Mouse (Mus musculus) liver, embryonic 11.5 days (tissue): Measurements from ENCODE around the gene Cabp2. TPM values are rescaled to one million over a fixed set of nuclear protein-coding genes. Genes with fewer than 3 reads are reported as not detected.
A peak's percentile ranks its signal among the peaks of the same experiment; 100 is the strongest.

Experiments used
- ATAC-seq: fragments of 200-750 bp; cut with Nextera tagmentation; replicated peaks from 2 replicates; pipeline ENCODE4 v1.8.0; 2017; ENCODE audit warnings: moderate number of reproducible peaks, mild to moderate bottlenecking, moderate TSS enrichment, moderate library complexity; ENCODE audit not compliant: low FRiP score
- DNase-seq: peaks from one replicate; pipeline ENCODE4 v3.0.0-alpha.2; 2017; ENCODE audit warnings: low spot score
- H3K27ac ChIP-seq: fragments of 300-500 bp; sonication (generic); 2 replicates; pipeline ENCODE4 v1.5.1; 2014; ENCODE audit warnings: mild to moderate bottlenecking, low read depth, low read length, control low read depth
- H3K27me3 ChIP-seq: fragments of 300-500 bp; sonication (generic); replicated peaks from 2 replicates; pipeline ENCODE4 v1.6.1; 2014; ENCODE audit warnings: low read length, mixed read lengths; ENCODE audit not compliant: control insufficient read depth, insufficient read depth
- H3K36me3 ChIP-seq: fragments of 300-500 bp; sonication (generic); 2 replicates; pipeline ENCODE4 v1.6.1; 2014; ENCODE audit warnings: mild to moderate bottlenecking, low read length, moderate library complexity, mixed read lengths; ENCODE audit not compliant: control insufficient read depth, insufficient read depth
- H3K4me1 ChIP-seq: fragments of 300-500 bp; sonication (generic); replicated peaks from 2 replicates; pipeline ENCODE4 v1.6.1; 2014; ENCODE audit warnings: low read length, mixed read lengths; ENCODE audit not compliant: control insufficient read depth, insufficient read depth
- H3K4me2 ChIP-seq: fragments of 300-500 bp; sonication (generic); 2 replicates; pipeline ENCODE4 v1.6.1; 2014; ENCODE audit warnings: mild to moderate bottlenecking, control low read depth, moderate library complexity
- H3K4me3 ChIP-seq: fragments of 300-500 bp; sonication (generic); 2 replicates; pipeline ENCODE4 v1.5.1; 2014; ENCODE audit warnings: low read depth, low read length, control low read depth
- H3K9ac ChIP-seq: fragments of 300-500 bp; sonication (generic); 2 replicates; pipeline ENCODE4 v1.6.1; 2014; ENCODE audit warnings: low read depth, low read length, control low read depth
- H3K9me3 ChIP-seq: fragments of 300-500 bp; sonication (generic); 2 replicates; pipeline ENCODE4 v1.6.1; 2016; ENCODE audit warnings: low read length, inconsistent platforms, mixed read lengths; ENCODE audit not compliant: control insufficient read depth
- WGBS: fragments of 180-500 bp; shearing (Covaris S2); extraction: QIAGEN DNeasy Blood & Tissue Kit; methylation state at CpG from one replicate; pipeline ENCODE4 v1.1.7; 2014; 5-methylcytosine and 5-hydroxymethylcytosine counted together
- polyA plus RNA-seq: library from polyadenylated mRNA; unstranded; fragments of >200 nt; fragmentation: Nextera tagmentation; extraction: Ambion mirVana; gene quantifications from 2 replicates; pipeline ENCODE4 v1.2.1, GENCODE M21; 2014

The Cabp2 gene
- polyA plus RNA-seq, 1 experiment from 2014 or later: 0.52 TPM

DNA sequence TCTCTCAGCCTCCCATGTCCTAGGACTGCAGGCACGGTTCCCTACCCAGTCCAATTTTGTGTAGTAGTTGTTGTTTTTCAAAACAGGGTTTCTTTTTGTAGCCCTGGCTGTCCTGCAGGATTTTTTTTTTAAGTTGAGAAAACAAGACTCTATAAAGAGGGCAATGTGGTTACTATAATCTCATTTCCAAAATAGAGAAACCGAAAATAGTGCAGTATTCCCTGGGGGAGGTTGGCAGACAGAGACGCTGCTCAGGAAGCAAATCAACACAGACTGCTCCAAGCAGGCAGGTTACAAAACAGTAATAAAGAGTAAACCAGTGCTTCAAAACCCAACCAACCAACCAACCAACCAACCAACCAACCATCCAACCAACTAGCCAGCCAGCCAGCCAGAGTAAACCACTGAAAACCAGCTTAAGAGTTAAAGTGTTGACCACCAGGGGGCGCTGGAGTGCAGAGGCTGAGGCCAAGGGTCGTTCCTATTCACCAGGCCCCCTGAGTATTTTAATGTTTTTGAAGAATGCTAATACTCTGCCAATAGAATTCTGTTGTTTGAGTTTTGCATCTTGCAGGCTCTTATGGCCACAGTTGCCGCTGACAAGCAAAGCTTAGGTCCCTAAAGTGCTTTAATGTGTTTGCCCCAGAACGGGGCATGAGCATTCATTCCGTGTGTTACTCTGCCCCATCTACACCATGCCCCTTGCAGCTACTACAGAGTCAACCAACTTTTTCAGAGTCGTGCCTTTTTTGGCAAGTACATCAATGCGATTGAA is 29.4 kb upstream of the Cabp2 start:
- Histone ChIP-seq H3K9ac (no peak overlapping the region), H3K27ac (no peak overlapping the region), H3K27me3 (no peaks in the 10 kb centered on the region), H3K36me3 (no peaks in the 10 kb centered on the region), H3K9me3 (peaks cover 3% of the 10 kb centered on the region), H3K4me1 (peaks cover 14% of the 10 kb centered on the region), H3K4me3 (no peak overlapping the region), H3K4me2 (no peak overlapping the region)
- no peak for ATAC-seq
- peak; percentile 59 for DNase-seq
- WGBS: 55% methylated on average over 10 of the region's 10 CpGs

DNA sequence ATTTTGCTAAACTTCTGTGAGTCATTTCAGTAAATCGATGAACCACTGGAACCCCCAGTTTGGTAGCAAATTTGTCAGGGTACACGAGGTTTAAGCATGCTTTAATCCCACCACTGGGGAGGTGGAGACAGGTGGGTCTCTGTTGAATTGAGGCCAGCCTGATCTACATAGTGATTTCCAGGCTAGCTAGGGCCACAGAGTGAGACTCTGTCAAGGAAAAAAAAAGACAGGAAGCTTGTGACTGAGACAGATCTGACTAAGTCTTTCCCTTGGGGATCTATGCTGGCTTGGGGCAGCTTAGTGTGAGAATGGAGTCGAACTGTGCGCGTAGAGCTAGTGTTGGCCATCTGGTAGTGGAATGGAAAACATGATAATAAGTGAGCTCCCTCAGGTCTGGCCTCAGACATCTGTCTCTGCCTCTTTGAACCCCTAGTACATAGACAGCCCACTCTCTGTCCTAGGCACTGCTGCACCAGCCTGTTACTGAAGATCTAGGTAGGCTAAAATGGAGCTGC is 28.8 kb upstream of the Cabp2 start:
- no peaks in the 10 kb centered on the region for H3K36me3 ChIP-seq
- DNase-seq: no peak
- peak overlapping the region; percentile 39; the same call in 1 of the 2 replicates for H3K27ac ChIP-seq
- H3K9ac ChIP-seq: no peak overlapping the region
- peaks cover 3% of the 10 kb centered on the region for H3K9me3 ChIP-seq
- no peaks in the 10 kb centered on the region for H3K27me3 ChIP-seq
- peaks cover 12% of the 10 kb centered on the region for H3K4me1 ChIP-seq
- 67% methylated on average over 5 of the region's 5 CpGs for WGBS
- ATAC-seq: no peak
- H3K4me3 ChIP-seq: no peak overlapping the region
- H3K4me2 ChIP-seq: no peak overlapping the region

DNA sequence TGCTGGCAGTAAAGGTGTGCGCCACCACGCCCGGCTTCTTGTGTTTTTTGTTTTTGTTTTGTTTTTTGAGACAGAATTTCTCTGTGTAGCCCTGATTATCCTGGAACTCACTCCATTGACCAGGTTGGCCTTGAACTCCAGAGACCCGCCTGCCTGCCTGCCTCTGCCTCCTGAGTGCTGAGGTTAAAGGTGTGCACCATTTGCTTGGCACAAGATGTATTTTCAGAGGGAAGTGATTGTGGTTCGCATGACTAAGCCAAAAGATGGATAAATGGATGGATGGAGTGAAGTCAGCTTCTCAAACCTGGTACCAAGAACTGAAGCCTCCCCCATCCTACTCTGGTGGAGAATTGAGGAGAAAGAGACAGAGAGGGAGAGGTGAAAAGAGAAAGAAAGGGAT is 26.8 kb upstream of the Cabp2 start:
- Histone ChIP-seq H3K9me3 (peaks cover 3% of the 10 kb centered on the region), H3K27ac (no peak overlapping the region), H3K4me2 (no peak overlapping the region), H3K4me1 (peaks cover 26% of the 10 kb centered on the region), H3K9ac (no peak overlapping the region), H3K27me3 (no peaks in the 10 kb centered on the region), H3K4me3 (no peak overlapping the region), H3K36me3 (no peaks in the 10 kb centered on the region)
- DNase-seq (no peak), ATAC-seq (no peak)
- WGBS: 82% methylated on average over 5 of the region's 5 CpGs

DNA sequence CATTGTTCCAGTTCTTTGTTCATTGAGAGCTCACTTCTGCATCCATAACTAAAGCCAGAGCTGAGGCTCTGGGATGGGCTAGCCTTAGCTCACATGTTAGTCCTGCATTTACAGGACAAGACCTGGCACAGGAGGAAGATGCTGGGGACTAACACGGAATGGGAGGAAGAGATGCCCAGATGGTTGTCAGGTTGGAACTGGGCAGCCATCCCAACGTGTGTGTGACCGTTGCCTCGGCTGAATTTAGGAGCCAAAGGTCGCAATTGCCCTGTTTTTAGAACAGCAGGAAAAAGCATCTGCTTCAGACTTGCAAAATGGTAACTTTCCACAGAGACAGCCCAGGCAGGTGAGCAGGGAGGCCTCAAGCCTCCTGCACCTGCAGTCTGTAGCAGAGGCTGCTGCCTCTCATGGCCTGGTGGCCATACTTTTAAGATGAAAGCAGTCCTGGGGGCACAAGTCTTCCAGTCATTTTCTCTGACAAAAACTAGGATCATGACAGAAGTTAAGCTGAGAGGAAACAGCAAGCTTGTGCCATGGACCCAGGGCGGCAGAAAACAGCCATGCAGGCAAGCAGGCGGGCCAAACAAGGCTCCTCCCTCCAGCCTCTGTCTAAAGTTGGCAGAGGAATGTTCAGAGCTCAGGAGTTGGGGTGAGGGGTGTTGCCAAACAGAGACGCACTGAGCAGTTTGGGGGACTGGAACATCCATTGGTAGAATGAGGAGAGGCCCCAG is 26.0 kb upstream of the Cabp2 start:
- Histone ChIP-seq H3K27ac (peak overlapping the region; percentile 34; the same call in 1 of the 2 replicates), H3K27me3 (no peaks in the 10 kb centered on the region), H3K4me2 (no peak overlapping the region), H3K4me1 (peaks cover 29% of the 10 kb centered on the region), H3K36me3 (no peaks in the 10 kb centered on the region), H3K4me3 (no peak overlapping the region), H3K9me3 (peaks cover 3% of the 10 kb centered on the region), H3K9ac (no peak overlapping the region)
- ATAC-seq (no peak), DNase-seq (no peak)
- WGBS: 77% methylated on average over 8 of the region's 8 CpGs

DNA sequence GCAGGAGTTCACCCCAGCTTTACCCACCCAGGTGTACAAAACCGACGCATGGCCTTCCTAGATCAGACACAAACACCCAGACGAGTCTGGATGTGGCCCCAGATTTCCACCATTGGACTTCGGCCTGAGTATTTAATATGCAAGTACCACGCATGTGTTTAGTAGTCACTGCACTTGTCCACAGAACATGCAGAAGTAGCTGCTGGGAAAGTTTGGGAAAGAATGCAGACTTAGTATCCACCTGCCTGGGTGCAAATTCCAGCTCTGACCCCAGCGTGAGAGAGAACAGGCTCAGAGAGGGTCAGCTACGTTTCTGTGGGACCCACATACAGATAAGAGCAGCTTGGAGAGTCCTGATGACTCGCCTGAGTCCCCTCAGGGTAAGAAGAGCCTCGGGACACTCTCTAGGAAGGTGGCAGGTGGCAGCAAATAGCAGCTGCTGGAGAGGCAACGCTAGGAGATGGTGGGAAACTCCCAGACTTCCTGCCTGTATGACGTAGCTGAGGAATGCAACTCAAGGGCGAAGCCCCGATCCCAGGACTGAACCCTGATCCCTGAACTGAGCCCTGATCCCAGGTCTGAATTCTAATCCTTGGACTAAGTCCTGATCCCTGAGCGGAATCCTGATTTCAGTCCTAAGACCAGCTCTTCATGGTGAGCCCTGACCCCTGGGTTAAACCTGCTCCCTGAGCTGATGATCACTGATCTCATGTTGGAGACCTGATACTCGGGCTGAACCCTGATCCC is 25.3 kb upstream of the Cabp2 start:
- Histone ChIP-seq H3K9ac (no peak overlapping the region), H3K4me3 (no peak overlapping the region), H3K4me2 (no peak overlapping the region), H3K9me3 (peaks cover under 1% of the 10 kb centered on the region), H3K27ac (no peak overlapping the region), H3K27me3 (no peaks in the 10 kb centered on the region), H3K36me3 (no peaks in the 10 kb centered on the region), H3K4me1 (peaks cover 29% of the 10 kb centered on the region)
- no peak for DNase-seq
- no peak for ATAC-seq
- WGBS: 50% methylated on average over 15 of the region's 15 CpGs

DNA sequence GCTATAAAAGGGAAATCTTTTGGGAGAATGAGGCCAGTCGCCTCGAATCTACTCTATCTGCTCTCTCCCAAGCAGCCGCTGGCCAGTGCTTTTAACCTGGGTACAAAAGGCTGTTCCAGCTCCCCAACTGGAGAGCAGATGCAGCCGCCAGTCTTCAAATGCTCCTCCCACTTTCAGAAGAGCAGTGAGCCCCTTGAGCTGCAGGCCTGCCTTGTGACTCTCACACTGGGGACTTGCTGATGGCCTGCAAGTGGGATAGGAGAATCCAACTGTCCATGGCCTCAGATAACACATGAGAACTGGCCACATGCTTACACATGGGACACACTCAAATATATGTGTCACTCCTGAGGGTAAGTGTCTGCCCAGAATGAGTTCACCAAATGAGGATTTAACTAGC is 24.7 kb upstream of the Cabp2 start:
- H3K27ac ChIP-seq: no peak overlapping the region
- H3K4me3 ChIP-seq: no peak overlapping the region
- ATAC-seq: no peak
- H3K27me3 ChIP-seq: no peaks in the 10 kb centered on the region
- no peaks in the 10 kb centered on the region for H3K36me3 ChIP-seq
- DNase-seq: no peak
- peaks cover 29% of the 10 kb centered on the region for H3K4me1 ChIP-seq
- no peak overlapping the region for H3K4me2 ChIP-seq
- H3K9ac ChIP-seq: no peak overlapping the region
- WGBS: 63% methylated on average over 4 of the region's 4 CpGs
- no peaks in the 10 kb centered on the region for H3K9me3 ChIP-seq

GRCm38 (mm10) chr19:4057389-4057788 is 24.0 kb upstream of the Cabp2 start:
- H3K9ac ChIP-seq: no peak overlapping the region
- H3K9me3 ChIP-seq: no peaks in the 10 kb centered on the region
- H3K4me1 ChIP-seq: peaks cover 29% of the 10 kb centered on the region
- no peak overlapping the region for H3K27ac ChIP-seq
- DNase-seq: no peak
- no peaks in the 10 kb centered on the region for H3K27me3 ChIP-seq
- no peak overlapping the region for H3K4me3 ChIP-seq
- no peaks in the 10 kb centered on the region for H3K36me3 ChIP-seq
- H3K4me2 ChIP-seq: no peak overlapping the region
- 84% methylated on average over 13 of the region's 13 CpGs for WGBS
- ATAC-seq: no peak

- no peak overlapping the region for H3K9ac ChIP-seq
- 91% methylated on average over 7 of the region's 7 CpGs for WGBS
- H3K4me3 ChIP-seq: no peak overlapping the region
- no peaks in the 10 kb centered on the region for H3K27me3 ChIP-seq
- no peaks in the 10 kb centered on the region for H3K9me3 ChIP-seq
- peaks cover 29% of the 10 kb centered on the region for H3K4me1 ChIP-seq
- no peaks in the 10 kb centered on the region for H3K36me3 ChIP-seq
- no peak for DNase-seq
- H3K4me2 ChIP-seq: no peak overlapping the region
- H3K27ac ChIP-seq: no peak overlapping the region
- ATAC-seq: no peak
Observed at GRCm38 (mm10) chr19:4057962-4058361, 23.4 kb upstream of the Cabp2 start.
